In the genomic region with DNA sequence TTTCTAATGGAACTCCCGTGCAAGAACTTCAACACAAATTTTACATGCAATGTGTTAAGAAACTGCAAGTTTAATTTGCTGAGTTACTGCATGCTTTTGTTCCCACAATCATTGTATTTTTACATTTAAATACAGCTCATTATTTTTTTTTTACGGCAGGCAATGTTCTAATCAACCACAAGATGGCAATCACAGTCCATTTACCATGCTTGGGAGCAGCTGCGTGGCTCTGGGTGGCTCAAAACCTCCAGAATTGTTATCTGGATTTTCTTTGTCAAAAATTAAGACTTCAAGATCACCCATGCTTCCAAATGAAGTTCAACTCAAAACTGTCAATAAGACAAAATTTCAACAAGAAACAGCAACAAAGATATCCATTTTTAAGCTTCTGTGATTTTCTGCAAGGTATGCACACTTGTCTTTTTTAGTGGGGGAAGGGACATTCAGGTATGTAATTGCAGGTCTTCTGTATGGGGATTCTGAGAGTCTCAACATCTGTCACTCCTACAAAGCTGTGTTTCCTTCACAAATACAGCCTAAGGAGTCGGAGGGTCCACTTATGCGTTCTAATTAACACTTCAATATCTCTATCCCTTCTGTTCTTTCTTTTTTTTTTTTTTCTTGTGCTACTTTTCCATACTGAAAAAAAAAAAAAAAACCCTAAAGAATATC, we compare ENCODE assay signal across 8 mouse cellular contexts. TPM values are rescaled to one million over a fixed set of nuclear protein-coding genes. Genes with fewer than 3 reads are reported as not detected.
DNase-seq lines count a peak whose midpoint lies in the region; ATAC-seq and TF ChIP-seq lines count a peak whose summit lies in the region.

No protein-coding gene starts in this region.

- DNase-seq in cerebellum, adult 18-20 months, result peak; percentile 11 to 29
- DNase-seq in cerebellum, adult 11-12 months, result no peak
- peak; percentile 31 for DNase-seq in liver, adult 2 months (ENCODE audit: extremely low read depth, low read depth, low spot score)
- no peak for DNase-seq in liver, embryonic 11.5 days (ENCODE audit: low spot score)
- peak; percentile 31 for DNase-seq in c-Kit-positive CD71-positive TER-119-negative erythroid progenitor cells, embryonic 14.5 days (ENCODE audit: low read depth)
- DNase-seq in urinary bladder, postnatal 4 days (ENCODE audit: low spot score in 2 of 2), result no peak

- H3K27ac ChIP-seq in liver, adult 2 months (replicated peaks; ENCODE audit: insufficient read depth, low read depth, low read length), result no peak overlapping the region
- no peak overlapping the region for H3K27ac ChIP-seq in liver, embryonic 11.5 days (ENCODE audit: low read depth, low read length)
- no peak overlapping the region for H3K27ac ChIP-seq in neural tube, embryonic 14.5 days (ENCODE audit: low read depth, low read length)

- no peaks in the 10 kb centered on the region for H3K9me3 ChIP-seq in liver, embryonic 11.5 days (ENCODE audit: control insufficient read depth, low read length)
- no peaks in the 10 kb centered on the region for H3K9me3 ChIP-seq in neural tube, embryonic 14.5 days (ENCODE audit: control insufficient read depth, low read length)

- H3K36me3 ChIP-seq in liver, adult 2 months (ENCODE audit: control insufficient read depth, insufficient read depth, low read length), result no peaks in the 10 kb centered on the region
- no peaks in the 10 kb centered on the region for H3K36me3 ChIP-seq in liver, embryonic 11.5 days (ENCODE audit: control insufficient read depth, insufficient read depth, low read length)
- no peaks in the 10 kb centered on the region for H3K36me3 ChIP-seq in neural tube, embryonic 14.5 days (ENCODE audit: control insufficient read depth, insufficient read depth, low read length)

- WGBS in liver, adult 2 months, result 16% methylated on average over 5 of the region's 5 CpGs
- 27% methylated on average over 5 of the region's 5 CpGs for WGBS in liver, embryonic 11.5 days
- WGBS in neural tube, embryonic 14.5 days, result 27% methylated on average over 5 of the region's 5 CpGs

- H3K9ac ChIP-seq in liver, adult 2 months (ENCODE audit: low read depth, low read length), result no peak overlapping the region
- no peak overlapping the region for H3K9ac ChIP-seq in liver, embryonic 11.5 days (ENCODE audit: low read depth, low read length)
- no peak overlapping the region for H3K9ac ChIP-seq in neural tube, embryonic 14.5 days (replicated peaks; ENCODE audit: low read depth, low read length)

- H3K4me2 ChIP-seq in liver, embryonic 11.5 days, result no peak overlapping the region
- no peak overlapping the region for H3K4me2 ChIP-seq in neural tube, embryonic 14.5 days (ENCODE audit: low read depth, low read length)

- H3K4me3 ChIP-seq in liver, adult 2 months (ENCODE audit: insufficient read depth, low read depth, low read length), result no peak overlapping the region
- H3K4me3 ChIP-seq in liver, embryonic 11.5 days (ENCODE audit: low read depth, low read length), result no peak overlapping the region
- H3K4me3 ChIP-seq in neural tube, embryonic 14.5 days (ENCODE audit: low read depth, low read length), result no peak overlapping the region

- no peaks in the 10 kb centered on the region for H3K79me2 ChIP-seq in liver, adult 2 months (ENCODE audit: control insufficient read depth, insufficient read depth, low read length)

- H3K27me3 ChIP-seq in liver, adult 2 months (ENCODE audit: control insufficient read depth, insufficient read depth, low read length), result no peaks in the 10 kb centered on the region
- no peaks in the 10 kb centered on the region for H3K27me3 ChIP-seq in liver, embryonic 11.5 days (replicated peaks; ENCODE audit: control insufficient read depth, insufficient read depth, low read length)
- no peaks in the 10 kb centered on the region for H3K27me3 ChIP-seq in neural tube, embryonic 14.5 days (ENCODE audit: control insufficient read depth, insufficient read depth, low read length)

- no peak for TF ChIP-seq POLR2A in liver, adult 2 months (IDR thresholded peaks at IDR 0.05; ENCODE audit: extremely low read depth, insufficient read depth, low read length)

- H3K4me1 ChIP-seq in liver, adult 2 months (ENCODE audit: control insufficient read depth, insufficient read depth, low read length), result no peaks in the 10 kb centered on the region
- no peaks in the 10 kb centered on the region for H3K4me1 ChIP-seq in liver, embryonic 11.5 days (replicated peaks; ENCODE audit: control insufficient read depth, insufficient read depth, low read length)
- H3K4me1 ChIP-seq in neural tube, embryonic 14.5 days (ENCODE audit: control insufficient read depth, insufficient read depth, low read length), result no peaks in the 10 kb centered on the region

- no peak for ATAC-seq in liver, embryonic 11.5 days (replicated peaks; ENCODE audit: low FRiP score)
- peak; percentile 84 for ATAC-seq in inflammation-experienced regulatory T-cells, adult 6 months
- ATAC-seq in neural tube, embryonic 14.5 days (ENCODE audit: low read depth), result peak; percentile 77; the same call in 1 of the 2 replicates

- TF ChIP-seq CTCF in liver, adult 2 months (IDR thresholded peaks at IDR 0.05; ENCODE audit: low read depth, low read length), result peak; percentile 54; the same call in 1 of the 2 replicates

RNA-seq across cellular contexts. Expression of a gene that starts 13.9 kb away (rescaled TPM):
- 1.7 and 2.7 TPM in 2 replicates for total RNA-seq in liver, adult 2 months (2014; rRNA removed)
- polyA plus RNA-seq in liver, adult 2 months (2012; rRNA removed), result 0.12 TPM in 2 replicates
- 3.0 and 3.3 TPM in 2 replicates for polyA plus RNA-seq in liver, embryonic 11.5 days (2014; fragmentation: Nextera tagmentation; extraction: Ambion mirVana)
- polyA plus RNA-seq in inflammation-experienced regulatory T-cells, adult 6 months (2017; shearing (Covaris generic)), result 1 to 10 TPM; 2.2 to 4.3 (median 3.8) TPM
- 9.1 and 11.7 TPM in 2 replicates for polyA plus RNA-seq in neural tube, embryonic 14.5 days (2014; fragmentation: Nextera tagmentation; extraction: Ambion mirVana)

RNA-seq across cellular contexts. Expression of a gene that starts 15.1 kb away (rescaled TPM):
- 6.9 and 7.9 TPM in 2 replicates for total RNA-seq in liver, adult 2 months (2014; rRNA removed)
- polyA plus RNA-seq in liver, adult 2 months (2012; rRNA removed), result 1.0 and 1.6 TPM in 2 replicates
- polyA plus RNA-seq in liver, embryonic 11.5 days (2014; fragmentation: Nextera tagmentation; extraction: Ambion mirVana), result 15.1 and 15.5 TPM in 2 replicates
- 10 to 100 TPM; 37.1 to 54.3 (median 49.1) TPM for polyA plus RNA-seq in inflammation-experienced regulatory T-cells, adult 6 months (2017; shearing (Covaris generic))
- polyA plus RNA-seq in neural tube, embryonic 14.5 days (2014; fragmentation: Nextera tagmentation; extraction: Ambion mirVana), result 20.8 and 21.9 TPM in 2 replicates

Comparison
In these comparisons a context has a peak if more than half of its experiments do, and no peak if none do; other contexts are left out.
1. DNase-seq: peak in cerebellum, adult 18-20 months (2 of 2), liver, adult 2 months (single experiment) and c-Kit-positive CD71-positive TER-119-negative erythroid progenitor cells, embryonic 14.5 days (single experiment); none in cerebellum, adult 11-12 months (single experiment), liver, embryonic 11.5 days (single experiment) and urinary bladder, postnatal 4 days (0 of 2).